Mouse (Mus musculus) CH12.LX (cell line): ENCODE measurements at regions not wholly inside any gene's neighbourhood (a gene's known extent, or its start where the extent isn't known, plus 50 kb on each side); places are given as distances from the start of the nearest gene placed in this dataset.

ENCODE experiments used
- DNase-seq: peaks from one replicate; pipeline ENCODE4 v3.0.0-alpha.2; 2013; ENCODE audit errors: extremely low read depth
- H3K27ac ChIP-seq: 2 replicates; pipeline ENCODE4 v1.5.1; 2012; ENCODE audit warnings: low read depth, mild to moderate bottlenecking, control low read depth, moderate library complexity; ENCODE audit not compliant: insufficient read depth
- H3K27me3 ChIP-seq: replicated peaks from 2 replicates; pipeline ENCODE3; 2012; ENCODE audit warnings: inconsistent platforms
- H3K36me3 ChIP-seq, 2 experiments: replicated peaks in 1 of 2; 2 replicates each; pipeline versions ENCODE3 to v1.6.1; 2012; ENCODE audit warnings: inconsistent platforms in 1 of 2, low read length in 1 of 2, mild to moderate bottlenecking in 1 of 2, mixed read lengths in 1 of 2, moderate library complexity in 1 of 2; ENCODE audit not compliant: control insufficient read depth in 1 of 2, insufficient read depth in 1 of 2
- H3K4me1 ChIP-seq, 2 experiments: 2 replicates each; pipeline ENCODE4 v1.6.1; 2012; ENCODE audit warnings: inconsistent platforms in 1 of 2, moderate library complexity in 1 of 2; ENCODE audit not compliant: insufficient read depth in 2 of 2, control insufficient read depth in 1 of 2
- H3K4me2 ChIP-seq: 2 replicates; pipeline ENCODE4 v1.6.1; 2012; ENCODE audit warnings: low read depth, mild to moderate bottlenecking, control low read depth; ENCODE audit not compliant: poor library complexity, insufficient read depth, severe bottlenecking
- H3K4me3 ChIP-seq, 3 experiments: fragments of 150-350 bp in 1 of 3; sonication (generic) in 1 of 3; replicated peaks in 1 of 3; 2 replicates each; pipeline versions ENCODE3 to v1.5.1; 2011 to 2012; ENCODE audit warnings: low read depth in 2 of 3, low read length in 2 of 3, mild to moderate bottlenecking in 2 of 3, moderate library complexity in 2 of 3, control low read depth in 1 of 3, improper control_type of control experiment in 1 of 3, inconsistent platforms in 1 of 3, mixed read lengths in 1 of 3; ENCODE audit not compliant: poor library complexity in 1 of 3
- H3K79me2 ChIP-seq: replicated peaks from 2 replicates; pipeline ENCODE4 v1.6.1; 2012; ENCODE audit warnings: mild to moderate bottlenecking, moderate library complexity; ENCODE audit not compliant: control insufficient read depth, poor library complexity, insufficient read depth, severe bottlenecking; ENCODE audit errors: extremely low read depth
- H3K9ac ChIP-seq: 2 replicates; pipeline ENCODE4 v1.6.1; 2012; ENCODE audit warnings: low read depth, mild to moderate bottlenecking, control low read depth, moderate library complexity; ENCODE audit not compliant: insufficient read depth
- H3K9me3 ChIP-seq: replicated peaks from 2 replicates; pipeline ENCODE3; 2012; ENCODE audit warnings: low read length, inconsistent platforms, mixed read lengths
- CTCF ChIP-seq, 2 experiments: IDR thresholded peaks in 1 of 2; conservative IDR thresholded peaks in 1 of 2; 2 replicates each; pipeline ENCODE4 v1.5.1; 2011 to 2012; ENCODE audit warnings: low read depth in 2 of 2, low read length in 2 of 2, improper control_type of control experiment in 1 of 2, inconsistent platforms in 1 of 2, mild to moderate bottlenecking in 1 of 2, moderate library complexity in 1 of 2
- ETS1 ChIP-seq: conservative IDR thresholded peaks from 2 replicates; pipeline ENCODE4 v1.6.1; 2012; ENCODE audit warnings: low read depth, mild to moderate bottlenecking, inconsistent platforms, low read length, improper control_type of control experiment, moderate library complexity
- HCFC1 ChIP-seq: IDR thresholded peaks from 2 replicates; pipeline ENCODE4 v1.6.1; 2012; ENCODE audit warnings: low read depth, mild to moderate bottlenecking, inconsistent platforms, low read length, improper control_type of control experiment
- JUND ChIP-seq: conservative IDR thresholded peaks from 2 replicates; pipeline ENCODE4 v1.6.1; 2011; ENCODE audit warnings: low read depth, low read length, improper control_type of control experiment
- MAX ChIP-seq: IDR thresholded peaks from 2 replicates; pipeline ENCODE4 v1.6.1; 2011; ENCODE audit warnings: low read length, improper control_type of control experiment
- MEF2A ChIP-seq: IDR thresholded peaks from 2 replicates; pipeline ENCODE4 v1.6.1; 2014; ENCODE audit warnings: low read depth, mild to moderate bottlenecking, inconsistent platforms, low read length, improper control_type of control experiment, borderline replicate concordance
- MYC ChIP-seq: IDR thresholded peaks from 2 replicates; pipeline ENCODE4 v1.6.1; 2011; ENCODE audit warnings: low read depth, mild to moderate bottlenecking, improper control_type of control experiment, low read length
- POLR2A ChIP-seq: IDR thresholded peaks from 2 replicates; pipeline ENCODE4 v1.6.1; 2011; ENCODE audit warnings: low read depth, mild to moderate bottlenecking, improper control_type of control experiment, low read length
- RAD21 ChIP-seq: IDR thresholded peaks from 2 replicates; pipeline ENCODE4 v1.6.1; 2011; ENCODE audit warnings: low read depth, mild to moderate bottlenecking, low read length, improper control_type of control experiment, moderate library complexity
- SMC3 ChIP-seq: IDR thresholded peaks from 2 replicates; pipeline ENCODE4 v1.6.1; 2011; ENCODE audit warnings: low read depth, low read length, improper control_type of control experiment
- TBP ChIP-seq: conservative IDR thresholded peaks from 2 replicates; pipeline ENCODE4 v1.6.1; 2011; ENCODE audit warnings: low read depth, low read length, improper control_type of control experiment
- TCF12 ChIP-seq: IDR thresholded peaks from 2 replicates; pipeline ENCODE4 v1.6.1; 2014; ENCODE audit warnings: low read depth, mild to moderate bottlenecking, inconsistent platforms, low read length, improper control_type of control experiment
- UBTF ChIP-seq: IDR thresholded peaks from 2 replicates; pipeline ENCODE4 v1.6.1; 2012; ENCODE audit warnings: low read depth, mild to moderate bottlenecking, inconsistent platforms, low read length, improper control_type of control experiment, moderate library complexity
- USF1 ChIP-seq: IDR thresholded peaks from 2 replicates; pipeline ENCODE4 v1.6.1; 2014; ENCODE audit warnings: low read depth, mild to moderate bottlenecking, inconsistent platforms, low read length, improper control_type of control experiment
- ZC3H11A ChIP-seq: IDR thresholded peaks from 2 replicates; pipeline ENCODE4 v1.6.1; 2012; ENCODE audit warnings: low read depth, mild to moderate bottlenecking, inconsistent platforms, low read length, improper control_type of control experiment
- dilution Hi-C: fragments of 300-500 bp; cut with MboI; formaldehyde crosslinking; loops from 2 replicates; pipeline ENCODE4 v1.14.3; 2020; ENCODE audit warnings: low sequenced_read_pairs; ENCODE audit not compliant: extremely low pct_unique_long_range_greater_than_20kb, extremely low pct_ligation_motif_present
- in situ Hi-C: fragments of 300-500 bp; cut with MboI; formaldehyde crosslinking; loops from 3 replicates; pipeline ENCODE4 v1.14.3; 2019; ENCODE audit warnings: low sequenced_read_pairs, low pct_ligation_motif_present, low pct_unique_long_range_greater_than_20kb, mixed read lengths

- H3K9ac ChIP-seq = no peak overlapping the region
Measured at GRCm38 (mm10) chr9:85521342-85521741, 194.2 kb upstream of the Tent5a start.

DNA sequence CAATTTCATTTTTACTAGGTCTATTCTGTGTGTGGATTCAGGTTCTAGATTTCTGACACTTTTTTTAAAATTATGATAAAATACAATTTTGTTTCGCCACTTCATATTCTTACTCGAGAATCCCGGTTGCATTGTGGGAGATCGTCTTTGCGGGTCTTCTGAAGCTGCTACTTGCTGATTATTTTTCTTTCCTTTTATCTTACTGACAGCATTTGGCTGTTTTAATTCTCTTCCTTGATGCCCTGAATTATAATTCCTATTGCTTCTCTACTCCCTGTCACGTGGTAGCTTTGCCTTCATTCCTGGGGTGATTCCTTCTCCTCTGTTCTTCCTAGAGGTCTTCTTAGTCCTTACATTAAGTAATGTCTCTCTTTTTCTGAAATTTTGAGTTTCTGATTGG lies 193.8 kb upstream of the Tent5a start:
- DNase-seq = no peak
- no peaks in the 10 kb centered on the region for H3K27me3 ChIP-seq

More at GRCm38 (mm10) chr9:85521342-85521741, 194.2 kb upstream of the Tent5a start:
- dilution Hi-C loops = no loop called here
- no peaks in the 10 kb centered on the region for H3K4me1 ChIP-seq
- no peaks in the 10 kb centered on the region for H3K27me3 ChIP-seq
- no peak overlapping the region for H3K27ac ChIP-seq
- no peak for DNase-seq
- no peaks in the 10 kb centered on the region for H3K79me2 ChIP-seq
- no peaks in the 10 kb centered on the region for H3K9me3 ChIP-seq
- peak; percentile 48 for TF ChIP-seq RAD21
- no peak for TF ChIP-seq TCF12
- TF ChIP-seq SMC3 = peak; percentile 26; the same call in 1 of the 2 replicates
- TF ChIP-seq CTCF (conservative IDR thresholded peaks at IDR 0.05 in 1 of 2, IDR thresholded peaks at IDR 0.05 in 1 of 2; ENCODE audit: low read depth in 2 of 2, low read length in 2 of 2) = peak in 1 of 2 experiments; percentile 32; a peak in 2 of 4 replicates
- TF ChIP-seq ZC3H11A = no peak
- no peak for TF ChIP-seq MAX
- no peak for TF ChIP-seq MYC
- no peak for TF ChIP-seq MEF2A
- no peak for TF ChIP-seq JUND
- TF ChIP-seq USF1 = no peak
- TF ChIP-seq TBP = no peak
- no peak overlapping the region for H3K4me2 ChIP-seq
- in situ Hi-C loops = no loop called here
- H3K4me3 ChIP-seq = no peak overlapping the region
- no peaks in the 10 kb centered on the region for H3K36me3 ChIP-seq

GRCm38 (mm10) chr9:85499006-85499405 lies 171.9 kb upstream of the Tent5a start:
- dilution Hi-C loops = no loop called here
- Histone ChIP-seq H3K9ac (no peak overlapping the region), H3K36me3 (no peaks in the 10 kb centered on the region), H3K4me1 (peaks cover 0 to 13% of the 10 kb centered on the region in 2 experiments; a peak in 3 of 4 replicates), H3K4me3 (no peak overlapping the region), H3K4me2 (no peak overlapping the region), H3K9me3 (no peaks in the 10 kb centered on the region), H3K27ac (no peak overlapping the region), H3K27me3 (no peaks in the 10 kb centered on the region), H3K79me2 (no peaks in the 10 kb centered on the region)
- no peak for DNase-seq
- in situ Hi-C loops = no loop called here
- TF ChIP-seq POLR2A = no peak

More for the DNA sequence above, 193.8 kb upstream of the Tent5a start:
- TF ChIP-seq SMC3 (no peak), MYC (no peak), ETS1 (no peak), UBTF (no peak), HCFC1 (no peak), USF1 (no peak)
- TF ChIP-seq, all 38 proteins: peak for 0
- Histone ChIP-seq H3K9me3 (no peaks in the 10 kb centered on the region), H3K4me2 (no peak overlapping the region), H3K4me3 (no peak overlapping the region), H3K27ac (no peak overlapping the region), H3K9ac (no peak overlapping the region), H3K79me2 (no peaks in the 10 kb centered on the region), H3K4me1 (no peaks in the 10 kb centered on the region), H3K36me3 (no peaks in the 10 kb centered on the region)
- dilution Hi-C loops (no loop called here), in situ Hi-C loops (no loop called here)
